Mouse (Mus musculus): ENCODE measurements around the gene Dnmt3l.

The Dnmt3l gene

GRCm38 (mm10) chr10:78042096-78042495 lies 349 bp downstream of the Dnmt3l start:
- DNase-seq = no peak

GRCm38 (mm10) chr10:78042697-78043405 lies 1.1 kb downstream of the Dnmt3l start:
- no peak for DNase-seq

GRCm38 (mm10) chr10:78043406-78043836 lies 1.7 kb downstream of the Dnmt3l start, which contains the start of gene Aire:
Gene Aire, minus strand, starts transcription at chr10:78043610.
- DNase-seq = peak; percentile 57

GRCm38 (mm10) chr10:78044531-78044930 lies 2.8 kb downstream of the Dnmt3l start:
- DNase-seq = no peak

- DNase-seq = no peak
Observed at GRCm38 (mm10) chr10:78046388-78046787, 4.6 kb downstream of the Dnmt3l start.

- no peak for DNase-seq
Observed at GRCm38 (mm10) chr10:78048061-78048730, 6.4 kb downstream of the Dnmt3l start.

GRCm38 (mm10) chr10:78049519-78050035 lies 7.8 kb downstream of the Dnmt3l start:
- DNase-seq = no peak

- DNase-seq = no peak
Observed at GRCm38 (mm10) chr10:78054633-78055565, 13.2 kb downstream of the Dnmt3l start.

GRCm38 (mm10) chr10:78057056-78057455 lies 15.3 kb downstream of the Dnmt3l start:
- DNase-seq = no peak

- no peak for DNase-seq
Observed at GRCm38 (mm10) chr10:78063122-78063521, 21.4 kb downstream of the Dnmt3l start.

- DNase-seq = no peak
Observed at GRCm38 (mm10) chr10:78067226-78067625, 25.5 kb downstream of the Dnmt3l start.

GRCm38 (mm10) chr10:78068541-78068940 lies 26.8 kb downstream of the Dnmt3l start:
- no peak for DNase-seq

GRCm38 (mm10) chr10:78069101-78070011 lies 27.6 kb downstream of the Dnmt3l start, which contains the start of gene Icosl:
Gene Icosl, plus strand, starts transcription at chr10:78069302.
- DNase-seq = peak; percentile 52

- DNase-seq = no peak
Observed at GRCm38 (mm10) chr10:78074151-78074550, 32.4 kb downstream of the Dnmt3l start.

- DNase-seq = no peak
Observed at GRCm38 (mm10) chr10:78074977-78075376, 33.2 kb downstream of the Dnmt3l start.

- DNase-seq = no peak
Observed at GRCm38 (mm10) chr10:78077862-78078261, 36.1 kb downstream of the Dnmt3l start.

- no peak for DNase-seq
Observed at GRCm38 (mm10) chr10:78078276-78078675, 36.5 kb downstream of the Dnmt3l start.

GRCm38 (mm10) chr10:78079955-78080591 lies 38.3 kb downstream of the Dnmt3l start:
- DNase-seq = no peak

- DNase-seq = no peak
Observed at GRCm38 (mm10) chr10:78084073-78084472, 42.3 kb downstream of the Dnmt3l start.

GRCm38 (mm10) chr10:78085711-78086110 lies 44.0 kb downstream of the Dnmt3l start:
- no peak for DNase-seq

GRCm38 (mm10) chr10:78086444-78087061 lies 44.8 kb downstream of the Dnmt3l start:
- no peak for DNase-seq

Measured in right cerebral cortex, postnatal 4 days (tissue).